Mouse (Mus musculus) olfactory bulb, adult 2 months (tissue): ENCODE results near the gene Tctn3. TPM values are rescaled to one million over a fixed set of nuclear protein-coding genes. Genes with fewer than 3 reads are reported as not detected.
A peak's percentile ranks its signal among the peaks of the same experiment; 100 is the strongest.

Source experiments
- H3K27ac ChIP-seq: fragments of 200-500 bp; 2 replicates; pipeline ENCODE4 v1.5.1; 2012; ENCODE audit warnings: low read depth, low read length; ENCODE audit not compliant: insufficient read depth
- H3K4me1 ChIP-seq: fragments of 200-500 bp; 2 replicates; pipeline ENCODE4 v1.6.1; 2012; ENCODE audit warnings: low read length; ENCODE audit not compliant: control insufficient read depth, insufficient read depth
- H3K4me3 ChIP-seq: fragments of 200-500 bp; 2 replicates; pipeline ENCODE4 v1.5.1; 2012; ENCODE audit warnings: mild to moderate bottlenecking, low read depth, low read length, moderate library complexity; ENCODE audit not compliant: insufficient read depth
- CTCF ChIP-seq: fragments of 200-500 bp; IDR thresholded peaks from 2 replicates; pipeline ENCODE4 v1.5.1; 2012; ENCODE audit warnings: low read depth, mild to moderate bottlenecking, low read length, moderate library complexity; ENCODE audit not compliant: insufficient read depth
- POLR2A ChIP-seq: fragments of 200-500 bp; IDR thresholded peaks from 2 replicates; pipeline ENCODE4 v1.6.1; 2012; ENCODE audit warnings: mild to moderate bottlenecking, low read depth, low read length, moderate library complexity; ENCODE audit not compliant: insufficient read depth
- WGBS: fragments of 180-500 bp; shearing (Covaris S2); methylation state at CpG from one replicate; pipeline ENCODE4 v1.1.7; 2018; 5-methylcytosine and 5-hydroxymethylcytosine counted together
- polyA plus RNA-seq: library from polyadenylated mRNA; stranded (reverse); fragments of >200 nt; gene quantifications from 2 replicates; pipeline ENCODE4 v1.2.4, GENCODE M21; 2012; ENCODE audit warnings: low replicate concordance; ENCODE audit not compliant: missing spikeins, insufficient read depth, insufficient read length

Gene Tctn3
- polyA plus RNA-seq, result not detected in 2 replicates

- H3K4me1 ChIP-seq, result 0 out of 2 replicates have a peak, but pooled peaks cover 2% of the 10 kb centered on the region
- WGBS, result under 1% methylated on average over 45 of the region's 45 CpGs
- H3K4me3 ChIP-seq, result peak within 1 kb of the TSS; percentile 85
- peak within 1 kb of the TSS; percentile 32; the same call in 1 of the 2 replicates for H3K27ac ChIP-seq
- peak; percentile 92 for TF ChIP-seq CTCF
- peak; percentile 77; the same call in 1 of the 2 replicates for TF ChIP-seq POLR2A
Observed at GRCm38 (mm10) chr19:40611830-40612506, at the start of gene Tctn3, which contains the start of gene Entpd1. Tctn3 (minus strand) TSS chr19:40612233. Entpd1 (plus strand) TSS chr19:40612366.

- peaks cover 8% of the 10 kb centered on the region for H3K4me1 ChIP-seq
- no peak for TF ChIP-seq CTCF
- no peak overlapping the region for H3K4me3 ChIP-seq
- 74% methylated on average over 2 of the region's 2 CpGs for WGBS
- H3K27ac ChIP-seq, result no peak overlapping the region
Observed at GRCm38 (mm10) chr19:40661108-40661507, 49.1 kb upstream of the Tctn3 start.

GRCm38 (mm10) chr19:40660510-40660909, 48.5 kb upstream of the Tctn3 start:
- Histone ChIP-seq H3K4me3 (peak overlapping the region; percentile 40), H3K4me1 (peaks cover 8% of the 10 kb centered on the region), H3K27ac (peak overlapping the region; percentile 19)
- no peak for TF ChIP-seq POLR2A
- no peak for TF ChIP-seq CTCF
- WGBS, result 35% methylated on average over 9 of the region's 9 CpGs

- 8% methylated on average over 16 of the region's 16 CpGs for WGBS
- H3K27ac ChIP-seq, result peak overlapping the region; percentile 19
- TF ChIP-seq POLR2A, result no peak
- peak overlapping the region; percentile 40 for H3K4me3 ChIP-seq
- H3K4me1 ChIP-seq, result peaks cover 8% of the 10 kb centered on the region
Observed at GRCm38 (mm10) chr19:40659651-40660478, 47.8 kb upstream of the Tctn3 start.

- TF ChIP-seq POLR2A (no peak), CTCF (no peak)
- Histone ChIP-seq H3K4me3 (no peak overlapping the region), H3K27ac (no peak overlapping the region), H3K4me1 (peaks cover 8% of the 10 kb centered on the region)
- 74% methylated on average over 5 of the region's 5 CpGs for WGBS
Observed at GRCm38 (mm10) chr19:40658935-40659334, 46.9 kb upstream of the Tctn3 start.

- WGBS, result 70% methylated on average over 6 of the region's 6 CpGs
- Histone ChIP-seq H3K4me3 (no peak overlapping the region), H3K27ac (no peak overlapping the region), H3K4me1 (peaks cover 8% of the 10 kb centered on the region)
- no peak for TF ChIP-seq CTCF
Observed at GRCm38 (mm10) chr19:40658281-40658680, 46.2 kb upstream of the Tctn3 start.

- no peak overlapping the region for H3K4me3 ChIP-seq
- no peak for TF ChIP-seq CTCF
- no peak for TF ChIP-seq POLR2A
- H3K27ac ChIP-seq, result no peak overlapping the region
- 85% methylated on average over 5 of the region's 5 CpGs for WGBS
- peaks cover 8% of the 10 kb centered on the region for H3K4me1 ChIP-seq
Observed at GRCm38 (mm10) chr19:40656207-40656606, 44.2 kb upstream of the Tctn3 start.

- TF ChIP-seq CTCF, result no peak
- TF ChIP-seq POLR2A, result no peak
- H3K4me1 ChIP-seq, result no peaks in the 10 kb centered on the region
- H3K27ac ChIP-seq, result no peak overlapping the region
- no peak overlapping the region for H3K4me3 ChIP-seq
- WGBS, result 84% methylated on average over 5 of the region's 5 CpGs
Observed at GRCm38 (mm10) chr19:40650090-40650489, 38.1 kb upstream of the Tctn3 start.

- 66% methylated on average over 9 of the region's 9 CpGs for WGBS
- no peak overlapping the region for H3K4me3 ChIP-seq
- no peak for TF ChIP-seq CTCF
- no peak for TF ChIP-seq POLR2A
- H3K4me1 ChIP-seq, result no peaks in the 10 kb centered on the region
- H3K27ac ChIP-seq, result no peak overlapping the region
Observed at GRCm38 (mm10) chr19:40647319-40648158, 35.5 kb upstream of the Tctn3 start.
